Mouse (Mus musculus): ENCODE data around the gene Smyd3. TPM values are rescaled to one million over a fixed set of nuclear protein-coding genes. Genes with fewer than 3 reads are reported as not detected.

Gene Smyd3
- polyA plus RNA-seq, 1 experiment from 2014 or later, result 21.4 TPM

GRCm38 (mm10) chr1:179443835-179444234 lies 74.0 kb downstream of the Smyd3 start:
- Histone ChIP-seq H3K27me3 (ENCODE audit: insufficient read depth, low read length) (no peaks in the 10 kb centered on the region), H3K27ac (ENCODE audit: low read length) (no peak overlapping the region), H3K9me3 (ENCODE audit: low read length) (no peaks in the 10 kb centered on the region), H3K36me3 (ENCODE audit: insufficient read depth, low read length) (no peaks in the 10 kb centered on the region), H3K4me3 (ENCODE audit: low read length) (no peak overlapping the region), H3K4me2 (replicated peaks; ENCODE audit: low read depth, low read length) (no peak overlapping the region), H3K9ac (replicated peaks; ENCODE audit: low read length) (no peak overlapping the region), H3K4me1 (ENCODE audit: insufficient read depth, low read length) (peaks cover 17% of the 10 kb centered on the region)
- 0 out of 2 replicates have a peak, but pooled peaks have one; percentile 58 for ATAC-seq (ENCODE audit: low FRiP score, low TSS enrichment)
- WGBS, result 44% methylated on average over 13 of the region's 13 CpGs

DNA sequence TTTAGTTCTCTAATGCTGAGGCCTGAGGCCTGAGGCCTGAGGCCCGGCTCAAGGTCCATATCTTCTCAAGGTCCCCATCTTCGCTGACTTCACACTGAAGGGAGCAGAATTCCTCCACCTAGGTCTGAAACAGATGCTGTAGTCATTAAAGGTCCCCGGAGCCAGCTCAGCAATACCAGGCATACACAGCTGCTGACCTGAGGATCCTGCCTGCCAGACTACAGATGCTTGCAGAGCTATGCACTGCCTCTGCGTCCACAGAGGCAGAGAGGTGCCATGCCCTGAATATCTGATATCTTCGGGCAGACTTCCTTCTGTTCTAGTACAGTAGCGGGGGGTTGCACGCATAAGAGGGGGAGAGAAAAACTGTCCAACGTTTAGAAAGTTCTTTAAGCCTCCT lies 74.4 kb downstream of the Smyd3 start:
- Histone ChIP-seq H3K27ac (ENCODE audit: low read length) (no peak overlapping the region), H3K4me3 (ENCODE audit: low read length) (no peak overlapping the region), H3K36me3 (ENCODE audit: insufficient read depth, low read length) (no peaks in the 10 kb centered on the region), H3K4me2 (replicated peaks; ENCODE audit: low read depth, low read length) (no peak overlapping the region), H3K9me3 (ENCODE audit: low read length) (no peaks in the 10 kb centered on the region), H3K9ac (replicated peaks; ENCODE audit: low read length) (no peak overlapping the region), H3K27me3 (ENCODE audit: insufficient read depth, low read length) (no peaks in the 10 kb centered on the region), H3K4me1 (ENCODE audit: insufficient read depth, low read length) (peaks cover 17% of the 10 kb centered on the region)
- 0 out of 2 replicates have a peak, but pooled peaks have one; percentile 40 for ATAC-seq (ENCODE audit: low FRiP score, low TSS enrichment)
- 47% methylated on average over 8 of the region's 8 CpGs for WGBS

GRCm38 (mm10) chr1:179436596-179436995 lies 81.2 kb downstream of the Smyd3 start:
- Histone ChIP-seq H3K4me3 (ENCODE audit: low read length) (no peak overlapping the region), H3K36me3 (ENCODE audit: insufficient read depth, low read length) (no peaks in the 10 kb centered on the region), H3K4me1 (ENCODE audit: insufficient read depth, low read length) (no peaks in the 10 kb centered on the region), H3K27me3 (ENCODE audit: insufficient read depth, low read length) (no peaks in the 10 kb centered on the region), H3K27ac (ENCODE audit: low read length) (no peak overlapping the region), H3K4me2 (replicated peaks; ENCODE audit: low read depth, low read length) (no peak overlapping the region), H3K9ac (replicated peaks; ENCODE audit: low read length) (no peak overlapping the region), H3K9me3 (ENCODE audit: low read length) (no peaks in the 10 kb centered on the region)
- WGBS, result 65% methylated on average over 11 of the region's 11 CpGs
- no peak for ATAC-seq (ENCODE audit: low FRiP score, low TSS enrichment)

- ATAC-seq (ENCODE audit: low FRiP score, low TSS enrichment), result no peak
- H3K27me3 ChIP-seq (ENCODE audit: insufficient read depth, low read length), result no peaks in the 10 kb centered on the region
- H3K9me3 ChIP-seq (ENCODE audit: low read length), result no peaks in the 10 kb centered on the region
- H3K4me1 ChIP-seq (ENCODE audit: insufficient read depth, low read length), result no peaks in the 10 kb centered on the region
- no peak overlapping the region for H3K4me2 ChIP-seq (replicated peaks; ENCODE audit: low read depth, low read length)
- H3K36me3 ChIP-seq (ENCODE audit: insufficient read depth, low read length), result no peaks in the 10 kb centered on the region
- H3K9ac ChIP-seq (replicated peaks; ENCODE audit: low read length), result no peak overlapping the region
- 90% methylated on average over 11 of the region's 11 CpGs for WGBS
- no peak overlapping the region for H3K27ac ChIP-seq (ENCODE audit: low read length)
- H3K4me3 ChIP-seq (ENCODE audit: low read length), result no peak overlapping the region
Observed at GRCm38 (mm10) chr1:179434443-179435260, 83.2 kb downstream of the Smyd3 start.

- Histone ChIP-seq H3K9me3 (ENCODE audit: low read length) (no peaks in the 10 kb centered on the region), H3K4me2 (replicated peaks; ENCODE audit: low read depth, low read length) (no peak overlapping the region), H3K27me3 (ENCODE audit: insufficient read depth, low read length) (no peaks in the 10 kb centered on the region), H3K4me3 (ENCODE audit: low read length) (no peak overlapping the region), H3K9ac (replicated peaks; ENCODE audit: low read length) (no peak overlapping the region), H3K36me3 (ENCODE audit: insufficient read depth, low read length) (no peaks in the 10 kb centered on the region), H3K27ac (ENCODE audit: low read length) (no peak overlapping the region), H3K4me1 (ENCODE audit: insufficient read depth, low read length) (no peaks in the 10 kb centered on the region)
- WGBS, result 79% methylated on average over 7 of the region's 7 CpGs
- ATAC-seq (ENCODE audit: low FRiP score, low TSS enrichment), result no peak
Observed at GRCm38 (mm10) chr1:179433828-179434227, 84.0 kb downstream of the Smyd3 start.

- no peak for ATAC-seq (ENCODE audit: low FRiP score, low TSS enrichment)
Observed at GRCm38 (mm10) chr1:179433355-179433754, 84.5 kb downstream of the Smyd3 start.

GRCm38 (mm10) chr1:179430077-179430476 lies 87.8 kb downstream of the Smyd3 start:
- ATAC-seq (ENCODE audit: low FRiP score, low TSS enrichment), result no peak
- no peaks in the 10 kb centered on the region for H3K9me3 ChIP-seq (ENCODE audit: low read length)
- H3K27ac ChIP-seq (ENCODE audit: low read length), result no peak overlapping the region
- H3K9ac ChIP-seq (replicated peaks; ENCODE audit: low read length), result no peak overlapping the region
- H3K4me2 ChIP-seq (replicated peaks; ENCODE audit: low read depth, low read length), result no peak overlapping the region
- no peaks in the 10 kb centered on the region for H3K4me1 ChIP-seq (ENCODE audit: insufficient read depth, low read length)
- H3K36me3 ChIP-seq (ENCODE audit: insufficient read depth, low read length), result no peaks in the 10 kb centered on the region
- no peaks in the 10 kb centered on the region for H3K27me3 ChIP-seq (ENCODE audit: insufficient read depth, low read length)
- WGBS, result 52% methylated on average over 3 of the region's 3 CpGs
- no peak overlapping the region for H3K4me3 ChIP-seq (ENCODE audit: low read length)

More at GRCm38 (mm10) chr1:179433355-179433754, 84.5 kb downstream of the Smyd3 start:
- no peaks in the 10 kb centered on the region for H3K36me3 ChIP-seq (ENCODE audit: insufficient read depth, low read length)
- no peaks in the 10 kb centered on the region for H3K9me3 ChIP-seq (ENCODE audit: low read length)
- no peak overlapping the region for H3K9ac ChIP-seq (replicated peaks; ENCODE audit: low read length)
- WGBS, result 90% methylated on average over 8 of the region's 8 CpGs
- H3K4me1 ChIP-seq (ENCODE audit: insufficient read depth, low read length), result no peaks in the 10 kb centered on the region
- no peaks in the 10 kb centered on the region for H3K27me3 ChIP-seq (ENCODE audit: insufficient read depth, low read length)
- H3K4me3 ChIP-seq (ENCODE audit: low read length), result no peak overlapping the region
- H3K27ac ChIP-seq (ENCODE audit: low read length), result no peak overlapping the region
- H3K4me2 ChIP-seq (replicated peaks; ENCODE audit: low read depth, low read length), result no peak overlapping the region

- no peak overlapping the region for H3K9ac ChIP-seq (replicated peaks; ENCODE audit: low read length)
- no peaks in the 10 kb centered on the region for H3K9me3 ChIP-seq (ENCODE audit: low read length)
- WGBS, result 89% methylated on average over 12 of the region's 12 CpGs
- H3K4me2 ChIP-seq (replicated peaks; ENCODE audit: low read depth, low read length), result no peak overlapping the region
- no peaks in the 10 kb centered on the region for H3K4me1 ChIP-seq (ENCODE audit: insufficient read depth, low read length)
- H3K27me3 ChIP-seq (ENCODE audit: insufficient read depth, low read length), result no peaks in the 10 kb centered on the region
- no peaks in the 10 kb centered on the region for H3K36me3 ChIP-seq (ENCODE audit: insufficient read depth, low read length)
- H3K4me3 ChIP-seq (ENCODE audit: low read length), result no peak overlapping the region
- no peak overlapping the region for H3K27ac ChIP-seq (ENCODE audit: low read length)
- no peak for ATAC-seq (ENCODE audit: low FRiP score, low TSS enrichment)
Observed at GRCm38 (mm10) chr1:179424879-179425472, 92.9 kb downstream of the Smyd3 start.

DNA sequence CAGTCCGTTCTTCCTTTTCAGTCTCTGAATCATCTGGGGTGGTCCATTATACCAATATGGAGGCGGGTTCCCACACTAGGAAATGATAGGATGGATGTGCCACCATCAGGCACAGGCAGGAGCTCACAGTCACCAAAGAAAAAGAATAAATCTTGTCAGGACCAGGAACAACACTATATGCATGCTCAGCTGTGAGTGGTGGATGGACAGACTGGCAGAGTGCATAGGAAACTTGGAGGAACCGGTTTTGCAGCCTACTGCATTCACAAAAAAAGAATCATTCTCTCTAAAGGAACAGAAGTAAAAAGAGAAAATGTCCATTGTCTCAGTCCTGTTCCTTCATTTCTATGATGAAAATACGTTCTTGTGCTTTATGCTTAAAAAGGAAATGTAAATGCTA lies 98.8 kb downstream of the Smyd3 start:
- Histone ChIP-seq H3K36me3 (ENCODE audit: insufficient read depth, low read length) (no peaks in the 10 kb centered on the region), H3K4me1 (ENCODE audit: insufficient read depth, low read length) (no peaks in the 10 kb centered on the region), H3K4me3 (ENCODE audit: low read length) (no peak overlapping the region), H3K27me3 (ENCODE audit: insufficient read depth, low read length) (no peaks in the 10 kb centered on the region), H3K4me2 (replicated peaks; ENCODE audit: low read depth, low read length) (no peak overlapping the region), H3K9ac (replicated peaks; ENCODE audit: low read length) (no peak overlapping the region), H3K27ac (ENCODE audit: low read length) (no peak overlapping the region), H3K9me3 (ENCODE audit: low read length) (0 out of 2 replicates have a peak, but pooled peaks cover 2% of the 10 kb centered on the region)
- 73% methylated on average over 4 of the region's 4 CpGs for WGBS
- no peak for ATAC-seq (ENCODE audit: low FRiP score, low TSS enrichment)

GRCm38 (mm10) chr1:179408086-179408485 lies 109.8 kb downstream of the Smyd3 start:
- Histone ChIP-seq H3K4me3 (ENCODE audit: low read length) (no peak overlapping the region), H3K36me3 (ENCODE audit: insufficient read depth, low read length) (peaks cover 7% of the 10 kb centered on the region; the same call in 1 of the 2 replicates), H3K4me2 (replicated peaks; ENCODE audit: low read depth, low read length) (no peak overlapping the region), H3K9me3 (ENCODE audit: low read length) (0 out of 2 replicates have a peak, but pooled peaks cover 3% of the 10 kb centered on the region), H3K27me3 (ENCODE audit: insufficient read depth, low read length) (no peaks in the 10 kb centered on the region), H3K9ac (replicated peaks; ENCODE audit: low read length) (no peak overlapping the region), H3K27ac (ENCODE audit: low read length) (no peak overlapping the region), H3K4me1 (ENCODE audit: insufficient read depth, low read length) (no peaks in the 10 kb centered on the region)
- 87% methylated on average over 4 of the region's 4 CpGs for WGBS
- no peak for ATAC-seq (ENCODE audit: low FRiP score, low TSS enrichment)

Data from kidney, embryonic 16.5 days (tissue).